ENCODE assay signal across 21 mouse cellular contexts in the genomic region with DNA sequence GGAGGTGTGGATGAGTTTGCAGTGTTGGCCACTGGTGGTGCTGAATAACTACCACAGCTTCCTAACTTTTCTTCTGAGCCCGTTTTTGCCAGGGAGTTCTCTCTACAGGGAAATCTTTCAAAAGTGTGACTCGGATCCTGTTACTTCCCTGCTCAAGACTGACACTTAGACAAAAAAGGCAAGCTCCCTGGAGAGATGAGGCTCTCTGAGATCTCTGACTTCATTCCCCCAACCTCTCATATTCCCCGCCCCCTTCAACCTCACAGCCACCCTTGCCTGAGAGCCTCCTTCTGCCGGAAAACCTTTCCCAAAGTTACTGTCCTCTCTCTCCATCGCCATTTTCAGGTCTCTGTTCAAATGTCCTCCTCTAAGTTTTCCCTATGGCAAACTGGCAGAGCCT. TPM values are rescaled to one million over a fixed set of nuclear protein-coding genes. Genes with fewer than 3 reads are reported as not detected.
DNase-seq lines count a peak whose midpoint lies in the region; ATAC-seq and TF ChIP-seq lines count a peak whose summit lies in the region.
"Had no signal": no experiment of that assay in that cellular context is flagged by ENCODE, and none has a peak within 500 bp of the region (broad histone marks: within the 10 kb centered on the region; RNA-seq: fewer than 3 reads in every experiment).

No protein-coding gene starts in this region.

- H3K79me2 ChIP-seq in myocyte (ENCODE audit: control insufficient read depth, insufficient read depth), result no peaks in the 10 kb centered on the region

- no peak overlapping the region for H3K9ac ChIP-seq in kidney, embryonic 15.5 days
- H3K9ac ChIP-seq: embryonic facial prominence, embryonic 13.5 days; forebrain, embryonic 13.5 days; hindbrain, embryonic 14.5 days; intestine, embryonic 15.5 days had no signal

- H3ac ChIP-seq in myocyte (ENCODE audit: control insufficient read depth, insufficient read length), result no peak overlapping the region

- no peak overlapping the region for H3K4me3 ChIP-seq in gastrocnemius, adult 2 months
- H3K4me3 ChIP-seq in kidney, embryonic 15.5 days (replicated peaks), result no peak overlapping the region
- H3K4me3 ChIP-seq in kidney, adult 2 months (ENCODE audit: insufficient read depth, low read depth, low read length), result no peak overlapping the region
- peak overlapping the region; percentile 0 for H3K4me3 ChIP-seq in myocyte
- no peak overlapping the region for H3K4me3 ChIP-seq in thymus, adult 2 months (ENCODE audit: control insufficient read depth, insufficient read depth, low read length)
- H3K4me3 ChIP-seq: embryonic facial prominence, embryonic 13.5 days; forebrain, embryonic 13.5 days; heart, adult 2 months; intestine, embryonic 15.5 days had no signal

- DNase-seq in gastrocnemius, adult 2 months, result no peak
- DNase-seq in gastrocnemius, adult 8-10 months (ENCODE audit: low spot score in 2 of 2), result no peak
- no peak for DNase-seq in kidney, adult 2 months
- DNase-seq in NIH3T3 (ENCODE audit: low read depth), result peak; percentile 56
- DNase-seq in thymus, adult 2 months, result no peak
- DNase-seq in c-Kit-positive CD71-positive TER-119-positive erythroid progenitor cells, embryonic 14.5 days (ENCODE audit: low spot score), result no peak
- DNase-seq: adrenal gland, postnatal 14 days; cerebellum, adult 11 months; cerebellum, adult 9-10 months; cerebellum, postnatal 25 days; gastrocnemius, postnatal 10 days; heart, adult 2 months; heart, postnatal 4 days; kidney, adult 18-20 months had no signal

- peaks cover 22% of the 10 kb centered on the region for H3K4me1 ChIP-seq in kidney, embryonic 15.5 days
- 0 out of 2 replicates have a peak, but pooled peaks cover 9% of the 10 kb centered on the region for H3K4me1 ChIP-seq in kidney, adult 2 months (ENCODE audit: control insufficient read depth, insufficient read depth, low read length)
- H3K4me1 ChIP-seq in thymus, adult 2 months (replicated peaks; ENCODE audit: control insufficient read depth, insufficient read depth, low read length), result no peaks in the 10 kb centered on the region
- H3K4me1 ChIP-seq: forebrain, embryonic 13.5 days had no signal

- H3K9me3 ChIP-seq in kidney, embryonic 15.5 days (replicated peaks), result no peaks in the 10 kb centered on the region
- H3K9me3 ChIP-seq: embryonic facial prominence, embryonic 13.5 days; forebrain, embryonic 13.5 days; G1E; intestine, embryonic 15.5 days had no signal

- intact Hi-C loops in gastrocnemius, adult 2 months (cut with DNase I), result no loop called here

- WGBS in kidney, embryonic 15.5 days, result 29% methylated on average over 5 of the region's 5 CpGs
- 46% methylated on average over 5 of the region's 5 CpGs for WGBS in kidney, adult 2 months
- 77% methylated on average over 5 of the region's 5 CpGs for WGBS in thymus, adult 2 months

- peaks cover 11% of the 10 kb centered on the region; the same call in 1 of the 2 replicates for H3K27me3 ChIP-seq in kidney, embryonic 15.5 days
- H3K27me3 ChIP-seq in kidney, adult 2 months (replicated peaks; ENCODE audit: control insufficient read depth, insufficient read depth, low read length), result no peaks in the 10 kb centered on the region
- no peaks in the 10 kb centered on the region for H3K27me3 ChIP-seq in myocyte (ENCODE audit: control insufficient read depth, insufficient read depth, insufficient read length)
- no peaks in the 10 kb centered on the region for H3K27me3 ChIP-seq in thymus, adult 2 months (ENCODE audit: control insufficient read depth, insufficient read depth, low read length)
- H3K27me3 ChIP-seq: embryonic facial prominence, embryonic 13.5 days; forebrain, embryonic 13.5 days had no signal

- no peak for TF ChIP-seq CTCF in gastrocnemius, adult 2 months (IDR thresholded peaks at IDR 0.05)
- no peak for TF ChIP-seq CTCF in kidney, adult 2 months (conservative IDR thresholded peaks at IDR 0.05; ENCODE audit: insufficient read depth, insufficient read length, low read depth, low read length)
- TF ChIP-seq CTCF in thymus, adult 2 months (IDR thresholded peaks at IDR 0.05; ENCODE audit: borderline replicate concordance, control insufficient read depth, extremely low read depth, insufficient read depth, low read length, poor library complexity), result no peak

- no peak for TF ChIP-seq POLR2A in kidney, adult 2 months (IDR thresholded peaks at IDR 0.05; ENCODE audit: low read depth, low read length)
- TF ChIP-seq POLR2A in myocyte (IDR thresholded peaks at IDR 0.05; ENCODE audit: insufficient read length, low read depth), result no peak
- no peak for TF ChIP-seq POLR2A in thymus, adult 2 months (IDR thresholded peaks at IDR 0.05; ENCODE audit: control insufficient read depth, extremely low read depth, insufficient read depth, low read length, poor library complexity)

- H3K36me3 ChIP-seq in kidney, embryonic 15.5 days, result no peaks in the 10 kb centered on the region
- no peaks in the 10 kb centered on the region for H3K36me3 ChIP-seq in kidney, adult 2 months (ENCODE audit: control insufficient read depth, insufficient read depth, low read length)
- H3K36me3 ChIP-seq in myocyte (ENCODE audit: control insufficient read depth, insufficient read depth), result no peaks in the 10 kb centered on the region
- no peaks in the 10 kb centered on the region for H3K36me3 ChIP-seq in thymus, adult 2 months (ENCODE audit: control insufficient read depth, insufficient read depth, low read length)
- H3K36me3 ChIP-seq: embryonic facial prominence, embryonic 13.5 days; G1E; intestine, embryonic 15.5 days had no signal

- no peak overlapping the region for H3K4me2 ChIP-seq in kidney, embryonic 15.5 days
- peak overlapping the region; percentile 75 for H3K4me2 ChIP-seq in myocyte (ENCODE audit: low read depth)
- H3K4me2 ChIP-seq: embryonic facial prominence, embryonic 13.5 days; forebrain, embryonic 13.5 days; hindbrain, embryonic 14.5 days; intestine, embryonic 15.5 days had no signal

- ATAC-seq in kidney, embryonic 15.5 days (replicated peaks; ENCODE audit: low FRiP score), result peak; percentile 10; the same call in 1 of the 2 replicates
- ATAC-seq: forebrain, embryonic 13.5 days; intestine, embryonic 15.5 days had no signal

- 0 out of 2 replicates have a peak overlapping the region, but pooled peaks have one; percentile 24 for H3K27ac ChIP-seq in gastrocnemius, adult 2 months
- no peak overlapping the region for H3K27ac ChIP-seq in kidney, embryonic 15.5 days
- no peak overlapping the region for H3K27ac ChIP-seq in kidney, adult 2 months (ENCODE audit: insufficient read depth, low read depth, low read length)
- no peak overlapping the region for H3K27ac ChIP-seq in thymus, adult 2 months (ENCODE audit: control insufficient read depth, insufficient read depth, low read length)
- H3K27ac ChIP-seq: embryonic facial prominence, embryonic 13.5 days; forebrain, embryonic 13.5 days; hindbrain, embryonic 14.5 days; intestine, embryonic 15.5 days had no signal

TF ChIP-seq in myocyte, 11 proteins besides CTCF, POLR2A, EP300 and RAD21:
- TF ChIP-seq USF1 (IDR thresholded peaks at IDR 0.05; ENCODE audit: low read depth) (no peak), MAX (IDR thresholded peaks at IDR 0.05; ENCODE audit: low read depth) (no peak), E2F4 (IDR thresholded peaks at IDR 0.05; ENCODE audit: insufficient read depth) (no peak), MYOG (IDR thresholded peaks at IDR 0.05; ENCODE audit: control insufficient read depth in 1 of 3, insufficient read depth in 1 of 3, insufficient read length in 2 of 3, low read depth in 2 of 3) (no peak), MYOD1 (IDR thresholded peaks at IDR 0.05; ENCODE audit: control insufficient read depth in 1 of 3, insufficient read length in 2 of 3, low read depth in 2 of 3) (no peak), POLR2AphosphoS2 (IDR thresholded peaks at IDR 0.05; ENCODE audit: insufficient read length, low read depth) (no peak), SRF (IDR thresholded peaks at IDR 0.05; ENCODE audit: control insufficient read depth, insufficient read length, low read depth) (no peak), REST (IDR thresholded peaks at IDR 0.05; ENCODE audit: insufficient read depth, insufficient read length) (no peak), TCF12 (IDR thresholded peaks at IDR 0.05; ENCODE audit: insufficient read depth, poor library complexity, severe bottlenecking) (no peak), TCF3 (IDR thresholded peaks at IDR 0.05; ENCODE audit: insufficient read length, low read depth) (no peak)
TF ChIP-seq in myocyte: peak in this region for 0.

RNA-seq across cellular contexts. Expression of a gene that starts 14.8 kb away (rescaled TPM):
- 1 to 10 TPM; 7.9 to 8.5 TPM for total RNA-seq in gastrocnemius, adult 2 months (2021)
- 1 to 10 TPM; 5.0 to 7.4 (median 6.8) TPM for total RNA-seq in gastrocnemius, adult 8-10 months (2022)
- polyA plus RNA-seq in kidney, embryonic 15.5 days (2015; fragmentation: Nextera tagmentation; extraction: Ambion mirVana), result 9.3 and 10.3 TPM in 2 replicates
- polyA plus RNA-seq in kidney, adult 2 months (2012; rRNA removed), result 10.7 and 12.4 TPM in 2 replicates
- 68.1 TPM for polyA plus RNA-seq in myocyte (2012; fragmentation: generic; extraction: Trizol)
- 10.7 and 12.5 TPM in 2 replicates for polyA plus RNA-seq in thymus, adult 2 months (2012; rRNA removed)
